Mouse (Mus musculus) gastrocnemius, postnatal 25 days (tissue): ENCODE measurements around the gene Hspa5. TPM values are rescaled to one million over a fixed set of nuclear protein-coding genes. Genes with fewer than 3 reads are reported as not detected.
"Not testable (repeated sequence)": the region's sequence is repeated elsewhere in the genome, so short reads cannot be mapped to it uniquely, and the experiment has no call there.

Experiments used
- DNase-seq: peaks from one replicate; pipeline ENCODE4 v3.0.0; 2022
- total RNA-seq, 2 experiments: library from RNA; stranded (reverse); gene quantifications; 1 replicate in 1 of 2; 2 replicates in 1 of 2; pipeline ENCODE4 v1.2.3; 2021

Hspa5 gene
- total RNA-seq, 2 experiments from 2014 or later: 189 to 222 TPM

GRCm38 (mm10) chr2:34770951-34771350 lies 819 bp upstream of the Hspa5 start:
- DNase-seq: no peak

GRCm38 (mm10) chr2:34772252-34773235 lies 774 bp downstream of the Hspa5 start:
- peak; percentile 46 for DNase-seq

DNA sequence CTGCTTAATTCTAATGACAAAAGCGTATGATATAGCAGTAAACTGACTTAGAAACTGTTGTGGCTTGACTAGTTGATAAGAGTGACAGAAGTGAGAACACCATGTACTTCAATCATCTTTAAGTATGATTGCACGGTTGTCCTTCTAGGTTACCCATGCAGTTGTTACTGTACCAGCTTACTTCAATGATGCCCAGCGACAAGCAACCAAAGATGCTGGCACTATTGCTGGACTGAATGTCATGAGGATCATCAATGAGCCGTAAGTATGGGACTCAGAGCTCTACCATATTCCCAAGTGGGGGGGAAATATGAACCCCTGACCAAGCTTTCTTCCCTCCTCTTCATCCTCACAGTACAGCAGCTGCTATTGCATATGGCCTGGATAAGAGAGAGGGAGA lies 1.9 kb downstream of the Hspa5 start:
- no peak for DNase-seq

DNA sequence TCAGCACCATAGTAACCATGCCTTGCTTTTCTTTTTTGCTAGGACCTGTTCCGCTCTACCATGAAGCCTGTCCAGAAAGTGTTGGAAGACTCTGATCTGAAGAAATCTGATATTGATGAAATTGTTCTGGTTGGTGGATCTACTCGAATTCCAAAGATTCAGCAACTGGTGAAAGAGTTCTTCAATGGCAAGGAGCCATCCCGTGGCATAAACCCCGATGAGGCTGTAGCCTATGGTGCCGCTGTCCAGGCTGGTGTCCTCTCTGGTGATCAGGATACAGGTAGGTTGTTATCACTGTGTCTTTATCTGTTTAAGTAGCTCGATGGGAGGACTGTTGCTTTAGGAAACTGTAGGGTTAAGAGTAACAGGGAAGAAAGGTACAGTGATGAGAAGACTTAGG lies 2.7 kb downstream of the Hspa5 start:
- no peak for DNase-seq

DNA sequence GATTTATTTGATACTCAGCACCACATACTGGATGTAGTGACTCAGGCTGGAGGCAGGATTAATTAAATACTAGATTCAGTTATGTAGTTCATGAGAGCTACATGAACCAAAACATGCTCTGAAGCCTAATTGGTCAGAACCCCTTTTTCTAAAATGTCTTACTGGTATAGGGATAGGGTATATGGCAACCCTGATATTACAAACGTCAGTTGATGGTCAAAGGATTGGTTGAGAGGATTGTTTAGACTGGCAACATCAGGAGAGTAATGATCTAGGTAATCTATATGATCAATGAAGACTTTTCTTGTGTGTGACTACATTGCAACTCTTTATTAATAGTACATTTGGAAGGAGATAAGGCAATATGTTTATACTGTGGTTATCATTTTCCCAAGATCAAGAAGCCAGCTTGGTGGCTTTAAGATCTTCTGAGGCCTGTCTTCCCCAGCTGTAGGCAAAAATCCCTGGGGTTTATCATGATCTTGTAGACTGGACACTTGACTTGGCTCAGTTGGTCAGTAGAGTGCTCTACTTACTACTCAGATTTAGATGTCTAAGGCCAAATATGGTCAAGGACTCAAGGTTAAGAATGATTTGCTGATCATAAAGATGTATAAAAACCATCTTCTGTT lies 5.6 kb downstream of the Hspa5 start:
- DNase-seq: no peak

DNA sequence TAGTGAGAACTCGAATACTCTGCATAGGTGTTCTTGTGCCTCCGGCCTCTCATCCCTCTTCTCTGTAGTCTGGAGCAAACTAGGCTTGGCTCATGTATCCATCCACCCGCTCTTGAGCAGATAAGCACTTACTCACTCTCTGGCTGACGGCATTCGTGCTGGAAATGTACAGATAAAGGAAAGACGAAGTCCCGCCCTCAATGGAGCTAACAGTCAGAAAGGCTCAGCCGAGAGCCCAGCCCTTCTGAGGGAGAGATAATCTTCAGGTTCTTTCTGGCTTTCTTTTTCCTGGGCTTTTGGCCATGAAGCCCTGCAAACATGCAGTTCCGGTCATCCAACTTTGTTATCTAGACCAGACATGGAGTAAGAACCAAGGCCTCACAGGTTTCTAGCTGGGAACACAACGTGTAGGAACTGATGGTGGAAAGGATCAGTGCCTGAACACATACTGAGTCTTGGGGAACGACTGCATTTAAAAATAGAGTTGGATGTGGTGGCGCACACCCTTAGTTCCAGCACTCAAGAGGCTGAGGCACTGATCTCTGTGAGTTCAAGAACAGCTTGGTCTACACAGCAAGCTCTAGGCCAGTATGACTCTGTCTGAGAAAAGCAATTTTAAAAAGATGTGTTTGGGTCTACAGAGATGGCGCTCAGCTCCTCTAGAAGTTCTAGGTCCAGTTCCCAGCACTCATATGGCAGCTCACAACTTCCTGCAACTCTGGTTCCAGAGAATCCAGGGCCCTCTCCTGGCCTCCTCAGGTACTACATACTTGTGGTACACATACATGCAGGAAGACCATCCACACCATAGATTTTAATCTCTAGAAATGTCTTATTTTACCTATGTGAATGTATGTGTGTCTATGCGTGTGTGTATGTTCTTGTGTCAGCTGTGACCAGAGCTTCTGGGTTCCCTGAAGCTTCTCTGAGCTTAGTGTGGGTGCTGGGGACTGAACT lies 11.6 kb downstream of the Hspa5 start:
- no peak for DNase-seq

- no peak for DNase-seq
Observed at GRCm38 (mm10) chr2:34784085-34784484, 12.3 kb downstream of the Hspa5 start.

- no peak for DNase-seq
Observed at GRCm38 (mm10) chr2:34790282-34790681, 18.5 kb downstream of the Hspa5 start.

- DNase-seq: not testable (repeated sequence)
Observed at GRCm38 (mm10) chr2:34792543-34792942, 20.8 kb downstream of the Hspa5 start.

DNA sequence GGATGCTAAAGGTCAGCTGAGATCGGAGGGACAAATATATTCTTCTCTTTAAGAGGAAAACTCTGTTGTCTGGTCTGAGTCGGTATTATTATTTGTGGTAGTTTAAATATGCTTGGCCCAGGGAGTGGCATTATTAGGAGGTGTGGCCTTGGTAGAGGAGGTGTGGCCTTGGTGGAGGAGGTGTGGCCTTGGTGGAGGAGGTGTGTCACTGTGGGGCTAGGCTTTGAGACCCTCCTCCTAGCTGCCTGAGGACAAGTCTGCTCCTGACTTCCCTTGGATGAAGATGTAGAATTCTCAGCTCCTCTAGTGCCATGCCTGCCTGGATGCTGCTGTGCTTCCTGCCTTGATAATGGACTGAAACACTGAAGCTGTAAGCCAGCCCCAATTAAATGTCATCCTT lies 22.7 kb downstream of the Hspa5 start:
- DNase-seq: no peak

- no peak for DNase-seq
Observed at GRCm38 (mm10) chr2:34795426-34795825, 23.7 kb downstream of the Hspa5 start.

- peak; percentile 84 for DNase-seq
Observed at GRCm38 (mm10) chr2:34799357-34800256, 27.8 kb downstream of the Hspa5 start, which contains the start of gene Rabepk. Gene Rabepk (minus strand): TSS chr2:34799912.

DNA sequence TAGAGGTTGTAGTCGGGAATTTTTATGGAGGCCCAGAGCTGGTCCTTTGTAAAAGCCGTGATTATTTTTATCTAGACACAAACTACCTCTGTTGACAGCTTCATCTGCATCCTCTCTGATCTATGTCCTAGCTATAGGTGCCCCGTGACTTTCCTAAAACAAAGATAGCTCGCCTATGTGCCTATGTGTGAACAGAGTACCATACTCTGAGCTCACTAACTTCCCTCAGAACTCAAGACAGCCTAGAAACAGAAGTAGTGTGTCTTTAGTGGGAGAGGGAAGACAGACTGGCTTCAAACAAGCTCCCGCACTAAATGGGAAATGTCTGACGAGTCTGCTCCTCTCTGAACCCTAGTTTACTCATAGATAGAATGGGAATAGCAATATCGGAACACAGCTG lies 28.6 kb downstream of the Hspa5 start:
- no peak for DNase-seq

DNA sequence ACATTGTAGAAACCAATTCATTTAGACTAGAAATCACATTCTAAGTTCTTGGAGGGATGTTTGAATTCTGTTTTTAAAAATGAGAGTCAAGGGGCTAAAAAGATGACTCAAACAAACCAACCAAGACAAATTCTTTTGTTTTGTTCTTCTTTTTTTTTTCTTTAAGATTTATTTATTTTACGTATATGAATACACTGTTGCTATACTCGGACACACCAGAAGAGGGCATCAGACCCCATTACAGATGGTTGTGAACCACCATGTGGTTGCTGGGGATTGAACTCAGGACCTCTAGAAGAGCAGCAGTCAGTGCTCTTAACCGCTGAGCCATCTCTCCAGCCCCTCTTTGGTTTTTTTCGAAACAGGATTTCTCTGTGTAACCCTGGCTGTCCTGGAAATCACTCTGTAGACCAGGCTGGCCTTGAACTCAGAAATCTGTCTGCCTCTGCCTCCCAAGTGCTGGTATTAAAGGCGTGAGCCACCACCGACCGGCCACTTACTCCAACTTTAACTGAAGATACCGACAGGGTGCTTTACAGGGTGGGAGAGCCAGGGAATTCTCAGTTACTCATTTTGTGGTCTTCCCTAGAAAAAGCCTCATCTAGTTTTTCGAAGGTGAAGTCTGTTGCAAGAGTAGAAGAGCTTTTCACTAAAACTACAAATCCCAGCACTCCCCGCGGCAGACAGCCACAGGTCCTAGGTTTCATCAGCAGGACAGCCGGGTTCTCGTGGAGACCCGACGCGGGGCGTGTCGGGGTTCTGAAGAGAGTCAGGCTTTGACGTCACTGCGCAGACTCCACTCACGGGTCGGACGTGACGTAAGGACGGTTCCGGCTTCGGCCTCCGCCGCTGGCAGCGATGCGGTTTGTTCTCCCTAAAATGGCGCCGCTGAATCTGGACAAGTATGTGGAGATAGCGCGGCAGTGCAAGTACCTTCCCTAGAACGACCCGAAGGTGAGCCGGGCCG lies 30.0 kb downstream of the Hspa5 start:
- DNase-seq: peak; percentile 97

DNA sequence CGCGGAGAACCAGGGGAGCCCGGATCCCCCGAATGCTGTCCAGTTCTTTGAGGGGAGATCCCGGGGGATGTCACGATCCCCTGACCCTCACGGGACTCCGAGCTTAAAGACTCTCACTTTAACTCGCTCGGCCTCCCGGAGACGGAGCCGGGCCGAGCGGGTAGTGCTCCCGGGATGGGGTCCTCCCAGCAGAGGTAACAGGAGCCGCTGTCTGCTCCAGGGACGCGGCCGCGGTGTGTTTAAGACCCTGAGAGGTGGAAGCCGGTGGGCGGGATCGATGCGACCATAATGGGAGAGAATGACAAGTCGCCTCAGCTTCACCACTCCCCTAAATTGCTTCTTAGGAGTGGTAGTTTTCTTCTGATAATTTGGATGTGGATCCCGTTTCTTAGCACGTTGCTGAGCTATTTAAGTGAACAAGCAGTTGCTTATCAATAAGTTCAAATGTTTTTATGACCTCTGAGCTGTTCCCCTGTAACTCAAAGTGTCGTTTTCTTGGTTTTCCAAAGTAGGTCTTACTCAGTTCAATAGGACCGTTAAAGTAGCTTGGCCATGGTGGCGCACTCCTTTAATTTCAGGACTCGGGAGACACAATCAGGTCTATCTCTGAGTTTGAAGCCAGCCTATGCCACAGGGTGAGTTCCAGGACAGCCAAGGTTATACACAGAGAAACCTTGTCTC lies 30.9 kb downstream of the Hspa5 start:
- DNase-seq: not testable (repeated sequence)

DNA sequence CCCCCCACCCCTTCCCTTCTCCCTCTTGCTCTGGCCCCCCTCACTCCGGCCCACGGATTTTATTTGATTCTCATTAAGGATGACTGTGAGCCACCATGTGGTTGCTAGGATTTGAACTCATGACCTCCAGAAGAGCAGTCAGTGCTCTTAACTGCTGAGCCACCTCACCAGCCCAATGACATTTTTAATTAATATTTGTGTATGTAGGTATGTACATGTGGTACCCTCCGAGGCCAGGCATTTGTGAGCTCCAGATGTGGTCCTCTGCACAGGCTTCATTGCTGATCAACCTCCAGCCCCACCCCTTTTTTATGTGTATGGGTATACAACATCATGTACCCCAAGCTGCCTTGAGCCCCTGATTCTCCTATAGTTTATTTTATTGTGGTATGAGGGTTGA lies 32.0 kb downstream of the Hspa5 start:
- DNase-seq: no peak

- no peak for DNase-seq
Observed at GRCm38 (mm10) chr2:34804172-34804571, 32.4 kb downstream of the Hspa5 start.

- DNase-seq: no peak
Observed at GRCm38 (mm10) chr2:34804815-34805214, 33.0 kb downstream of the Hspa5 start.

DNA sequence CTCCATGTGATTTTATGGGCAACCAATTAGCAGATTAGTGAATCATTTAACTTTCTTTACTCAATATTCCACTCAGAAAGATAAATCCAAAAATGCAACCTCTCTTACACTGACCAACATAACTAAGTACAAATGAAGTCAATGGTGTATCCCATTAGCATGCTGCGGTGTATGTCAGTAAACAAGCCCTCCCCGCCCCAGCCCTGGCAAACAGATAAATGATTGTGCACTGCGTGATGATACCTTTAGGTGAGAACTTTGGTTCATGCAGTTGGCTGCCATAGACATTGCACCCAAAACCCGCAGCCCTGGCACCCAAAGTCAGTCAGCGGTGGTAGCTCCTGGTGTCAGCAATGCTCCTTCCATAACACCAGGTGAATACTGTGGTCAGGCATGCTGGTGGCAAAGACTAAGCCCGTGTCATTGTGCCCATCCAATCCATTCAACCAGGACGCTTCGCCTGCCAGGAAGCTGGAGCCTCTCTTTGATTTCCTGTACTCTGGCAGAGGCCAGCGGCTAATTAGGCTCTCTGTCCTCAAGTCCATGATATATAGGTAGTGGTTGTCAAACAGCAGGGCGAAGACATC lies 33.7 kb downstream of the Hspa5 start:
- no peak for DNase-seq
